Mouse (Mus musculus): ENCODE measurements around the gene Nudt14.

DNA sequence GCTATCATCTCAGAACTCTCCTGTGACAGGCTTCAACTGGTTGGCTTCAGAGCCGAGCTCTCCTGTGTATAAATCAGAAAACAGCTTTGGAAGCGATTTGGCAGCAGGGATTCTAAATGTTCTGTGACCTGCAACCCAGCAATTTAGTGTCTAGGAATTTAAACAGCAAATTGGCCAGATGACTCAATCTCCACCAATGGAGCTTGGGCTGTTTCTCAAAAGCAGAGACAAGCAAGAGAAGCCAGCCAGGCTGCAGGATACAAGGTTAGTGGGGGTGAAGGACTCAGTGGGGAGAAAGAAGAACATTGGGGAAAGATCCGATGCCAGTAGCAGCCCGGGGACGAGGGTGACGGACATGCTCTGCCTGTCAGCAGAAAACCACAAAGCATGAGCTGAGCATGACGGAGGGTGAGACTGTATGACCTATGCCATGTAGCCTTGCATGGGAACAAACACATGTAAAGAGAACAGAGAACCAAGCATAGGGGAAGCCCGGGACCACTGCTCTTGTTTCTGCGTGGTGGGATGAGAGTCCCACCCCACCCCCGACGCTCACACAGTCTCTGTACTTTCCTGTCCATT is 47.5 kb downstream of the Nudt14 start:
- TF ChIP-seq EP300 (IDR thresholded peaks at IDR 0.05; ENCODE audit: low read length) (no peak), CTCF (conservative IDR thresholded peaks at IDR 0.05 in 1 of 2, IDR thresholded peaks at IDR 0.05 in 1 of 2; ENCODE audit: low read depth in 2 of 2, low read length in 2 of 2) (no peak), RAD21 (IDR thresholded peaks at IDR 0.05; ENCODE audit: low read depth, low read length) (no peak), NELFE (IDR thresholded peaks at IDR 0.05; ENCODE audit: low read depth, low read length) (no peak), UBTF (IDR thresholded peaks at IDR 0.05; ENCODE audit: low read depth, low read length) (no peak)
